Mouse (Mus musculus): ENCODE results near the gene Lsm10. TPM values are rescaled to one million over a fixed set of nuclear protein-coding genes. Genes with fewer than 3 reads are reported as not detected.
A peak's percentile ranks its signal among the peaks of the same experiment; 100 is the strongest.

Lsm10 gene
- polyA plus RNA-seq, 1 experiment from 2014 or later = 48.0 TPM

DNA sequence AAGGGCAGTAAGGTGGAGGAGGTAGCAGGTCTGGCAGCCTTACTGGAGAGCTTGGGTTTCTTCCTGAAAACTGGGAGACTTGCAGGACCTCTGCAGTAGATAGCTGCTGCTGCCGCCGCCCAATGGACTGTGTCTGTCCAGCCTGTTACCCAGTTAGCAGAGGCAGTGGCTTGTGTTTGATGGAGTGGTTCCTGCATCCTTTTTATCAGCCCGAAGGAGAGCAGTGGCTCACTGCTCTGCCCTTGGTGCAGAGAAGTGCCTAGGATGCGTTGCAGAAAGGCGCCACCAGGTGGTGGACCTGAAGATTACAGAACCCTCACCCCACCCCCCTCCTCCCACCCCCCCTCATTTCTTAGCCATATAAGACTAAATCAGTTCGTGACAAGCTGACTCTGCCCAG is 17.5 kb downstream of the Lsm10 start:
- DNase-seq (ENCODE audit: low spot score) = peak; percentile 72
- WGBS = 13% methylated on average over 6 of the region's 6 CpGs
- Histone ChIP-seq H3K4me3 (no peak overlapping the region), H3K9me3 (replicated peaks) (no peaks in the 10 kb centered on the region), H3K36me3 (peaks cover 13% of the 10 kb centered on the region), H3K27ac (no peak overlapping the region), H3K27me3 (ENCODE audit: low read depth, poor library complexity, severe bottlenecking) (no peaks in the 10 kb centered on the region), H3K4me1 (peaks cover 49% of the 10 kb centered on the region)

DNA sequence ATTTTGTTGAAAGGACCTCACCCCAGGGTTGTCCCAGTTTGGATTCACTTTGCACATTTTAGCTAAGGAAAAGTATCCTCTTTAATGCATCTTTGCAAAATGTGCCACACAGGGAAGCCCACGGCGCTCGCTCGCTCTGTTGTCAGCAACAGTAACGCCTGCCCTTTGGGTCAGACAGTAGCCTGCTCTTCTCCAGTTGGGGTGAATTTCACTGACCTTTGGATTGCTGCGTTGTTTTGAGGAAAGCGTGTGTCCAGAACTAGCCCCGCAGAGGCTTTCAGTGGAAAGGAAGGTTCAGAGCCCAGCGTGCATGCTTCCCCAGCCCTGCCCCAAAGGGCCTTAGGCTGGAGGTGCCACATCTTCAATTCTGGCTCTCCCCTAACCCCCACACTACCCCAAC is 19.0 kb downstream of the Lsm10 start:
- H3K27me3 ChIP-seq (ENCODE audit: low read depth, poor library complexity, severe bottlenecking) = no peaks in the 10 kb centered on the region
- H3K27ac ChIP-seq = peak overlapping the region; percentile 25; the same call in 1 of the 2 replicates
- H3K9me3 ChIP-seq (replicated peaks) = no peaks in the 10 kb centered on the region
- 87% methylated on average over 9 of the region's 9 CpGs for WGBS
- peaks cover 19% of the 10 kb centered on the region for H3K36me3 ChIP-seq
- DNase-seq (ENCODE audit: low spot score) = no peak
- peaks cover 34% of the 10 kb centered on the region for H3K4me1 ChIP-seq
- no peak overlapping the region for H3K4me3 ChIP-seq

- Histone ChIP-seq H3K36me3 (peaks cover 25% of the 10 kb centered on the region), H3K9me3 (replicated peaks) (no peaks in the 10 kb centered on the region), H3K27me3 (ENCODE audit: low read depth, poor library complexity, severe bottlenecking) (no peaks in the 10 kb centered on the region), H3K4me1 (peaks cover 29% of the 10 kb centered on the region), H3K4me3 (no peak overlapping the region), H3K27ac (peak overlapping the region; percentile 25; the same call in 1 of the 2 replicates)
- WGBS = 77% methylated on average over 6 of the region's 6 CpGs
- DNase-seq (ENCODE audit: low spot score) = no peak
Observed at GRCm38 (mm10) chr4:126115871-126116521, 19.6 kb downstream of the Lsm10 start.

DNA sequence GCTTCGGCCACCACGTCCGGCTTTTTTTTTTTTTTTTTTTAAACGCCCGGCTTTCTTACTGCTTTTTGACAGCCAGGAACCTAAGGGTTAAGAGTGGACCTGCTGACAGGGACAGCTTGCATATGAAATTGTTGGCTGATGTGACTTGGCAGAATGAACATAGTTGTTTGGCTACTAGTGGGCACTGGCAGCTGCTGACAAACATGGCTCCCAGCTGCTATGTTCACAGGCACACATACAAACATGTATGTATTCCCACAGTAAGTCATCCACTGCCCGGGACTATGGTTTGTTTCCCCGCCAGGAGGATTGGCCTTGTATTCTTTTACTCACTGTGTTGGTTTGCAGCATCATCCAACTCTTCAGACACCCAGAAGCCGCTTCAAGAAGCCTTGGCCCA is 20.7 kb downstream of the Lsm10 start:
- Histone ChIP-seq H3K27ac (no peak overlapping the region), H3K27me3 (ENCODE audit: low read depth, poor library complexity, severe bottlenecking) (no peaks in the 10 kb centered on the region), H3K9me3 (replicated peaks) (no peaks in the 10 kb centered on the region), H3K36me3 (peaks cover 37% of the 10 kb centered on the region), H3K4me3 (no peak overlapping the region), H3K4me1 (peaks cover 17% of the 10 kb centered on the region)
- DNase-seq (ENCODE audit: low spot score) = no peak
- WGBS = 82% methylated on average over 8 of the region's 8 CpGs

GRCm38 (mm10) chr4:126118651-126119050 is 22.2 kb downstream of the Lsm10 start:
- Histone ChIP-seq H3K4me3 (no peak overlapping the region), H3K27me3 (ENCODE audit: low read depth, poor library complexity, severe bottlenecking) (no peaks in the 10 kb centered on the region), H3K36me3 (peaks cover 44% of the 10 kb centered on the region), H3K9me3 (replicated peaks) (no peaks in the 10 kb centered on the region), H3K27ac (no peak overlapping the region), H3K4me1 (peaks cover 14% of the 10 kb centered on the region; the same call in 1 of the 2 replicates)
- WGBS = 94% methylated on average over 4 of the region's 4 CpGs
- no peak for DNase-seq (ENCODE audit: low spot score)

- Histone ChIP-seq H3K27ac (no peak overlapping the region), H3K27me3 (ENCODE audit: low read depth, poor library complexity, severe bottlenecking) (no peaks in the 10 kb centered on the region), H3K4me3 (no peak overlapping the region), H3K36me3 (peaks cover 47% of the 10 kb centered on the region), H3K4me1 (peaks cover 10% of the 10 kb centered on the region; the same call in 1 of the 2 replicates), H3K9me3 (replicated peaks) (no peaks in the 10 kb centered on the region)
- no peak for DNase-seq (ENCODE audit: low spot score)
- whole genome bisulfite sequencing = 96% methylated on average over 1 of the region's 1 CpGs
Observed at GRCm38 (mm10) chr4:126119051-126119450, 22.6 kb downstream of the Lsm10 start.

DNA sequence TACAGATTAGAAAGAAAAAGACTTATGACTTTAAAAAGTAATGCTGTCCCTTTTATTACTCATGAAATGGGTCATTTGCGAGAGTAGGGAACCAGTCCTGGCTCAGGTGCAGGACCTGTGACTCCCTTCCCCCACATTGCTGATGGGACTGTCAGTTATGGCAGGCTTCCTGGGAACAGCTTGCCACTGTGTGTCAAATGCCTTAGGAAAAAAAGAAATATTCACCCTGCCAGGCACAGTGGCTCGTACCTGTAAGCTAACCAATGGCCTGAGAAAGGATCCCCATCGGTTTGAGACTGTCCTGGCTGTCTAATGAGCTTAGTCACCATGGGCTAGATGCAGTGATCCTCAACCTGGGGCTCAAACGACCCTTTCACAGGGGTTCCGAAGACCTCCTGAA is 23.6 kb downstream of the Lsm10 start:
- 92% methylated on average over 5 of the region's 5 CpGs for WGBS
- Histone ChIP-seq H3K4me1 (peaks cover 10% of the 10 kb centered on the region; the same call in 1 of the 2 replicates), H3K4me3 (no peak overlapping the region), H3K9me3 (replicated peaks) (no peaks in the 10 kb centered on the region), H3K36me3 (peaks cover 56% of the 10 kb centered on the region), H3K27ac (no peak overlapping the region), H3K27me3 (ENCODE audit: low read depth, poor library complexity, severe bottlenecking) (no peaks in the 10 kb centered on the region)
- no peak for DNase-seq (ENCODE audit: low spot score)

- H3K36me3 ChIP-seq = peaks cover 61% of the 10 kb centered on the region
- no peaks in the 10 kb centered on the region for H3K9me3 ChIP-seq (replicated peaks)
- H3K27ac ChIP-seq = no peak overlapping the region
- no peaks in the 10 kb centered on the region for H3K27me3 ChIP-seq (ENCODE audit: low read depth, poor library complexity, severe bottlenecking)
- DNase-seq (ENCODE audit: low spot score) = no peak
- WGBS = 90% methylated on average over 2 of the region's 2 CpGs
- H3K4me1 ChIP-seq = peaks cover 8% of the 10 kb centered on the region; the same call in 1 of the 2 replicates
- no peak overlapping the region for H3K4me3 ChIP-seq
Observed at GRCm38 (mm10) chr4:126120506-126120905, 24.1 kb downstream of the Lsm10 start.

GRCm38 (mm10) chr4:126123309-126124040 is 27.1 kb downstream of the Lsm10 start:
- 91% methylated on average over 10 of the region's 10 CpGs for WGBS
- Histone ChIP-seq H3K27me3 (ENCODE audit: low read depth, poor library complexity, severe bottlenecking) (no peaks in the 10 kb centered on the region), H3K9me3 (replicated peaks) (no peaks in the 10 kb centered on the region), H3K27ac (no peak overlapping the region), H3K36me3 (peaks cover 80% of the 10 kb centered on the region), H3K4me1 (no peaks in the 10 kb centered on the region), H3K4me3 (no peak overlapping the region)
- DNase-seq (ENCODE audit: low spot score) = no peak

DNA sequence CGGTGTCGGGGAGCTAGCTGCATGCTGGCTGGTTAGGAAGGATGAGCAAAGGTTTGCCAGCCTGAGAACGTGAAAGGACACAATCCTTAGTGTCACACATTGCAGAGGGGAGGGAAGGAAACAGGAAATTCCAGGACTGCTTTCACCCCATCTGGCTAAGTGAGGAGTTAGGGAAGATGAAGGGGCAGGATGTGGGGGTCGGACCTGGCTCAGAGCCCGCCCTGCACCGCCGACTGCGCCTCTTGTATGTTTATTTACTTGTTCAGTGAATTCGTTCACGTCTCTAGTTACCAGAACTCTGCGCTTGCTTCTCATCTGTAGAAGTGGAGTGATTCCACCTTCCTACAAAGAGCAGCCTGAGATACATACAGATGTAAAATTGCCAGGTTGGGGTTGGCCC is 34.1 kb downstream of the Lsm10 start:
- Histone ChIP-seq H3K36me3 (peaks cover 81% of the 10 kb centered on the region), H3K9me3 (replicated peaks) (no peaks in the 10 kb centered on the region), H3K4me3 (no peak overlapping the region), H3K27ac (peak overlapping the region; percentile 37), H3K27me3 (ENCODE audit: low read depth, poor library complexity, severe bottlenecking) (no peaks in the 10 kb centered on the region), H3K4me1 (peaks cover 42% of the 10 kb centered on the region)
- DNase-seq (ENCODE audit: low spot score) = no peak
- 58% methylated on average over 11 of the region's 11 CpGs for WGBS

DNA sequence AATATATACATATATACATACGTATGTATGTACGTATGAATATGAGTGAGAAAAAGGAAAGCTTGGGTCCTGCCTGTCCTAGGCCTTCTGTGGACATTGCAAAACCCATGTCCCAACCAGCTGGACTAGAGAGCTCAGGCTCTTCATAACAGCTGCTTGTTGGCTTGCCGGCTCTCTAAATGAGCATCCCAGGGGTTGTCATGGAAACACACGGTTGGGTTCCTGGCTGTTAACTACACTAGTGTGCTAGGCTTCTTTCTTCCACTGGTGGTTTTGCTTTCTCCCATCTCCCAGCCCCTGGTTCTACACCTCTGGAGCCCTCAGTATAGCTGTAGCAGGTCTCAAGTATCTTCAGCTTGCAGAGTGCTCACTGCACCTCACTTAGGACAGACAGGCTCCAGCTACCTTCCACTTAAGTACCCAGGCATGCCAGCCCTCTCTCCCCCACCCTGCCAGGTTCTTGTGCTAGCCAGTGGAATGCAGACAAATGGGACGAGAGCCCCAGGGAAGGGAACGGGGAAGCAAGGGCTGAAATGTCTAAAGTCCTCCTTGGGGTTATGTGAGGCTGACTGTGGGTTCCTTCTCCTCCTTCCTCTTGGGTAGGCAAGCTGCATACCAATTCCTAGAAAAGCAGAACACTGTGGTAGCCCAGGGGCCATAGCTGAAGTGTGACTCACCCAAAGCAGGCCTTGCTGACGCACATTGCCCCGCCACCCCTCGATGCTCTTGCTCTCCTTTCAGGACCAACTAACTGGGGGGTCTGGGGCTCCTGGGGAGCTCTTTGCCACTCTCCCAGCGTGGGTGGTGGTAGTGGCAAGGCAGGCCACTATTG is 35.1 kb downstream of the Lsm10 start:
- Histone ChIP-seq H3K27me3 (ENCODE audit: low read depth, poor library complexity, severe bottlenecking) (no peaks in the 10 kb centered on the region), H3K4me3 (no peak overlapping the region), H3K4me1 (peaks cover 42% of the 10 kb centered on the region), H3K27ac (peak overlapping the region; percentile 70), H3K9me3 (replicated peaks) (no peaks in the 10 kb centered on the region), H3K36me3 (peaks cover 81% of the 10 kb centered on the region)
- DNase-seq (ENCODE audit: low spot score) = no peak
- WGBS = 65% methylated on average over 10 of the region's 10 CpGs

DNA sequence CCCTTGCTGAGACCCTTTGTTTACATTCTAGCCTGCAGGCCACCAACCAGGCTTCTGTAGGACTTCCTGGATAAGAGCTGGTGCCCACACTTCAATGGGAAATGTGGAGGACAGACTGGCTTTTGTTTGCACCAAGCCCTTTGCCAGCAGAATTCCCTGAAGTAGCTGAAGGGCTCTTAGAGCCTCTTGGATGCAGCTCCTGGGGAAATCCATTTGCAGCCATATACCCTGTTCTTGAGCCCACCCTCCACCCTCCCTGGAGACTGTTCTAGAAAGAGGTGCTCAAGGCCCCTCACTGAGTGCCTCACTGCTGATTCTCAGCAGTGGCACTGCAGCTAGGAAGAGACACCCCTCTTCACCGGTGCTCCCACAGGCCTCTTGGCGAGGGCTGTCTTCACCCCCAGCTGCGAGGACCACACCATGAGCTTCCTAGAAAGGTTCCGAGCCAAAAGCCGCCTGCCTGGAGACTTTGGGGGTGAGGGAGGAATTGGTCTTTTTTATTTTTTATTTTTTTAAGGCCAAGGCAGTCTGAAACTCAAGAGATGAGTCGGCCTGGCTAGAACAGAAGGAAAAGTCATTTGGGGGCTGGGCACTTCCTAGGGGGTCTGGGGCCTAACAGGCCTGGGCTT is 36.3 kb downstream of the Lsm10 start:
- WGBS = 78% methylated on average over 6 of the region's 6 CpGs
- Histone ChIP-seq H3K27ac (peak overlapping the region; percentile 70; the same call in 1 of the 2 replicates), H3K4me3 (no peak overlapping the region), H3K27me3 (ENCODE audit: low read depth, poor library complexity, severe bottlenecking) (no peaks in the 10 kb centered on the region), H3K4me1 (peaks cover 42% of the 10 kb centered on the region), H3K36me3 (peaks cover 81% of the 10 kb centered on the region), H3K9me3 (replicated peaks) (no peaks in the 10 kb centered on the region)
- no peak for DNase-seq (ENCODE audit: low spot score)

All from limb, embryonic 10.5 days (tissue).